Mouse (Mus musculus) right cerebral cortex, postnatal 25 days (tissue): ENCODE measurements at regions not wholly inside any gene's neighbourhood (a gene's known extent, or its start where the extent isn't known, plus 50 kb on each side); places are given as distances from the start of the nearest gene placed in this dataset.
"Not testable (repeated sequence)": the region's sequence is repeated elsewhere in the genome, so short reads cannot be mapped to it uniquely, and the experiment has no call there.

Experiments
- DNase-seq: peaks from one replicate; pipeline ENCODE4 v3.0.0; 2022

DNA sequence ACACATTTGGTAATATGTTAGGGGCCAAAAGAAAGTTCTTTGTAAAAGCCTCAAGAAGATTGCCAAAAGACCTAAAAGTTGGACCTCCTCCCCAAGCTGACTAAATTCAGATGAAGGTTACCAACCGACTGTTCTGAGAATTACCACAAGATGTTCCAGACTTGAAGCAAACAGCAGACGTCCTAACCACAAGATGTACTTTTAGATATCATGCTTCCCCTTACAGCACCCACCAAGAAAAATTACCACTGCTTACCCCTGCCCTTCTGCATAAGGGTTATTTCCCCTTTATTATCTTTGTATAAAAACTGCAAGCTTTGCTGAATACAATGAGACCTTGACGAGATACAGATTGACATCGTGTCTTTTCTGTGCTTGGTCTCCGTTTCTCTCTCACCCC lies 121.6 kb upstream of the Cst10 start:
- no peak for DNase-seq

- no peak for DNase-seq
Observed at GRCm38 (mm10) chr2:149284199-149284598, 120.7 kb upstream of the Cst10 start.

DNA sequence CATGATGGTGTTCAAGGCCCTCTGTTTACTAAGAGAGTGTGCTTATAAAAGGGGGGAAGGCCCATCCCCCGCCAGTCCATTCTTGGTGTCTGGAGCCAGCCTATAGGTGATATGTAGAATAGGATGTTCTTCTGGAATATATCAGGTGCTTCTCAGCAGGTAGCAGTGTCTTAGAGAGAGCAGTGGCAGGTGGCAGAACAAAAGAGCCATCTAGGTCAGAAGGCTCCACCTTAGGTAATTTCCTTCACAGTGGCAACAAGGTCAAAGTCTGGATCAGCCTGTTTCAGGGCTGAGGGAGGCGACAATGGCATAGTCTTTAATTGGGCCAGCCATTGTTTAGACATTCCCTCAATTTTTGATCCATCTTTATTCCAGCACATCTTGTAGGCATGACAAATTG lies 107.9 kb upstream of the Cst10 start:
- not testable (repeated sequence) for DNase-seq

- no peak for DNase-seq
Observed at GRCm38 (mm10) chr2:149305553-149305952, 99.3 kb upstream of the Cst10 start.

- DNase-seq, result peak; percentile 8
Observed at GRCm38 (mm10) chr2:149350239-149350811, 54.5 kb upstream of the Cst10 start.
